Mouse (Mus musculus): Measurements from ENCODE around the gene Sptan1.
A peak's percentile ranks its signal among the peaks of the same experiment; 100 is the strongest.

DNA sequence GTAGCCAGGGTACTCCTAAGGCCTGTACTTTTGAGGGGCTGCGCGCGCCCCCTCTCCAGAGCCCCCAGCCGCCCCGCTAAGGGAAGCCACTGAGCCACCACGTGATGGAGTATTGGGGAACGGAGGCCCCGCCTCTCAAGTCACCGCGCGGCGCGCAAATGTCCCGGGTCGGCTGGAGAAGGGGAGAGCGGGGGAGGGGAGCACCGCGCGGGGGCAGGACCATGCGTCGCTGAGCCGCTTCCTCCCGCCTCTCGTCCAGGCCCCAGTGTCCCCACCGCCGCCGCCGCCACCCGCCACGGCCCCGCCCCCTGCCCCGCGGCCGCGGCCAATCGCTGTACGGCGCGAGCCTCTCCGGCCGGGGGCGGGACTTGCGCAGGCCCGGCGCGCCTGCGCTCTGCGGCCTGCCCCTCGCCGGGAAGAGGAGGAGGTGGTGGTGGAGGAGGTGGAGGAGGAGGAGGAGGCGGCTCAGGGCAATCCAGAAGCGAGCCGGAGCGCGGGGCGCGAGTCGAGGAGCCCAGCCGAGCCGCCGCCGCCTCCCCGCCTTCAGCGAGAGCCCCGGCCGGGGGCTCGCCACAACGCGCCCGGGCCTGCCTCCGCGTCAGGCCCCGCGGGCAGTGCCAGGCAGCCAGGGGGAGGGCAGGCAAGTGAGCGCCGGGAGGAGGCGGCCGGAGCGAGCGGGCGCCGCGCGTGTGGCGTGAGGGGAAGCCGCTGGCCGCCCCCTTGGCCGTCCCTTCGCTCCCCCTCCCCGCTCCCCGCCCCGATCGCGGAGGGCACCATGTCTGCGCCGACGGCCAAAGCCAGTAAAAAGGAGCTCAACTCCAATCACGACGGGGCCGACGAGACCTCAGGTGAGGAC lies 100.9 kb downstream of the Sptan1 start:
- TF ChIP-seq POLR2A (IDR thresholded peaks at IDR 0.05; ENCODE audit: insufficient read length, low read depth) (peak; percentile 79), USF1 (IDR thresholded peaks at IDR 0.05; ENCODE audit: low read depth) (peak; percentile 87)
